Mouse (Mus musculus) adrenal gland, adult 10 weeks (tissue): ENCODE data around the gene Sec16b. TPM values are rescaled to one million over a fixed set of nuclear protein-coding genes. Genes with fewer than 3 reads are reported as not detected.

Experiments used
- polyA plus RNA-seq: library from polyadenylated mRNA; stranded (reverse); fragments of 350-450 nt; fragmentation: Illumina TruSeq; extraction: RNeasy Lipid Tissue Mini Kit (QIAGEN cat#74804); gene quantifications from one replicate; pipeline ENCODE4 v1.2.3, GENCODE M21; 2014; ENCODE audit warnings: low read depth, low replicate concordance

Gene Sec16b
- polyA plus RNA-seq: 0.29 TPM

GRCm38 (mm10) chr1:157506522-157506921 is at the start of gene Sec16b:
TSS of gene Sec16b (plus strand) at chr1:157506728.

GRCm38 (mm10) chr1:157458421-157459208 is 47.9 kb upstream of the Sec16b start, which contains the start of gene Cryzl2:
TSS of gene Cryzl2 (plus strand) at chr1:157458577.

Other genes starting within 250 kb of the Sec16b start
- gene Rasal2, start 94.1 kb upstream of the Sec16b start, polyA plus RNA-seq: 17.2 TPM
- gene Cryzl2, start 48.2 kb upstream of the Sec16b start, polyA plus RNA-seq: 70.1 TPM